Mouse (Mus musculus) skeletal muscle tissue, adult 2 months (tissue): Measurements from ENCODE around the gene Grin2d.

Experiments used
- DNase-seq: peaks from one replicate; pipeline ENCODE4 v3.0.0-alpha.2; 2012; ENCODE audit warnings: low read depth, low spot score

Grin2d gene

GRCm38 (mm10) chr7:45784524-45785372 is 93.4 kb downstream of the Grin2d start, which contains the start of gene Sult2b1:
Sult2b1 (minus strand) TSS chr7:45784669.
- DNase-seq = no peak

- DNase-seq = no peak
Observed at GRCm38 (mm10) chr7:45783511-45784091, 94.6 kb downstream of the Grin2d start, which contains the start of gene Lmtk3. Lmtk3 (plus strand) TSS chr7:45783738.

- no peak for DNase-seq
Observed at GRCm38 (mm10) chr7:45782271-45782670, 95.9 kb downstream of the Grin2d start.
